Mouse (Mus musculus): ENCODE data around the gene Jarid2. TPM values are rescaled to one million over a fixed set of nuclear protein-coding genes. Genes with fewer than 3 reads are reported as not detected.

The Jarid2 gene
- polyA plus RNA-seq, 1 experiment = 35.9 TPM

DNA sequence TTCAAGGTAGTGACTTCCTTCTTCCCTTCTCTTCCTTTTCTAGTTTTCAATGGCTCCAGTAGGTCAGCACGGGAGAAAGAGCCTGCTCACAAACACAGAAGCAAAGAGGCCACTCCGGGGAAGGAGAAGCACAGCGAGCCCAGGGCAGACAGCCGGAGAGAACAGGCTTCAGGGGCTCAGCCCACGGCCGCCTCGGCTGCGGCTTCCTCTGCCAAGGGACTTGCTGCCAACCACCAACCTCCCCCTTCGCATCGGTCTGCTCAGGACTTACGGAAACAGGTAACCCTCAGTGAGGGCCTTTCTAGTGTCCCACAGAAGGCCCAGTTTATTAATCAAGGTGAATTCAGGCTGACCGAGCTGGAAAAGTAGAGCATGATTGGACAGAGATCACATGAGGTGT, 166.9 kb downstream of the Jarid2 start:
- no peaks in the 10 kb centered on the region for H3K27me3 ChIP-seq (ENCODE audit: control insufficient read depth, insufficient read depth, low read length)
- WGBS = 18% methylated on average over 12 of the region's 12 CpGs
- peak; percentile 47 to 50 for DNase-seq
- TF ChIP-seq POLR2A (IDR thresholded peaks at IDR 0.05; ENCODE audit: borderline replicate concordance, insufficient read depth, low read length) (no peak), CTCF (IDR thresholded peaks at IDR 0.05; ENCODE audit: borderline replicate concordance, insufficient read depth, low read depth, low read length) (no peak)
- no peak overlapping the region for H3K4me3 ChIP-seq (replicated peaks; ENCODE audit: insufficient read depth, low read depth, low read length)
- H3K27ac ChIP-seq (ENCODE audit: insufficient read depth, low read length) = no peak overlapping the region
- H3K4me1 ChIP-seq (ENCODE audit: control insufficient read depth, insufficient read depth, low read length) = peaks cover 14% of the 10 kb centered on the region; the same call in 1 of the 2 replicates

DNA sequence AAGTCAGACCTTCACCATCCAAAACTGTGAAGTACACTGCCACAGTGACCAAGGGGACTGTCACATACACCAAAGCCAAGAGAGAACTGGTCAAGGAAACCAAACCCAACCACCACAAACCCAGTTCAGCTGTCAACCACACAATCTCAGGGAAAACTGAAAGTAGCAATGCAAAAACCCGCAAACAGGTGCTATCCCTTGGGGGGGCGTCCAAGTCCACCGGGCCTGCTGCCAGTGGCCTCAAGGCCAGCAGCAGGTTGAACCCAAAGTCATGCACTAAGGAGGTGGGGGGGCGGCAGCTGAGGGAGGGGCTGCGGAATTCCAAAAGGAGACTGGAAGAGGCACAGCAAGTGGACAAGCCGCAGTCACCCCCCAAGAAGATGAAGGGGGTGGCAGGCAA, 173.0 kb downstream of the Jarid2 start:
- Histone ChIP-seq H3K4me3 (replicated peaks; ENCODE audit: insufficient read depth, low read depth, low read length) (no peak overlapping the region), H3K27ac (ENCODE audit: insufficient read depth, low read length) (no peak overlapping the region), H3K4me1 (ENCODE audit: control insufficient read depth, insufficient read depth, low read length) (peaks cover 46% of the 10 kb centered on the region), H3K27me3 (ENCODE audit: control insufficient read depth, insufficient read depth, low read length) (no peaks in the 10 kb centered on the region)
- TF ChIP-seq POLR2A (IDR thresholded peaks at IDR 0.05; ENCODE audit: borderline replicate concordance, insufficient read depth, low read length) (no peak), CTCF (IDR thresholded peaks at IDR 0.05; ENCODE audit: borderline replicate concordance, insufficient read depth, low read depth, low read length) (no peak)
- WGBS = 40% methylated on average over 6 of the region's 6 CpGs
- peak in 1 of 2 experiments; percentile 47 for DNase-seq

DNA sequence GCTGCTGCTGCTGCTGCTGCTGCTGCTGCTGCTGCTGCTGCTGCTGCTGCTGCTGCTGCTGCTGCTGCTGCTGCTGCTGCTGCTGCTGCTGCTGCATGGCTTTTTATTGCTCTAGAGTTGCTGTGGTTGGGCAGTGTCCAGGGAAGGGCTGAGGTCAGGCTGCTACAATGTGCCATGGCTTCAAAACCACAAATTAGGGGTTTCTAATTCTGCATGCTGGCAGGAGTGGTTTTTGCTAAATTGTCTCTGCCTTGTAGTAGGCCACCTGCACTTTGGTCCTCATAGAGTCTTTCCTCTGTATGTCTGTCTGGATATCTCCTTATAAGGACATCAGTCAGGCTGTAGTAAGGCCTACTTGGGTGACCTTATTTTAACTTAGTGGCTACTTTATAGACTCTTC, 174.1 kb downstream of the Jarid2 start:
- Histone ChIP-seq H3K4me1 (ENCODE audit: control insufficient read depth, insufficient read depth, low read length) (peaks cover 57% of the 10 kb centered on the region), H3K27ac (ENCODE audit: insufficient read depth, low read length) (no peak overlapping the region), H3K27me3 (ENCODE audit: control insufficient read depth, insufficient read depth, low read length) (no peaks in the 10 kb centered on the region), H3K4me3 (replicated peaks; ENCODE audit: insufficient read depth, low read depth, low read length) (no peak overlapping the region)
- DNase-seq = no peak
- no peak for TF ChIP-seq CTCF (IDR thresholded peaks at IDR 0.05; ENCODE audit: borderline replicate concordance, insufficient read depth, low read depth, low read length)
- no peak for TF ChIP-seq POLR2A (IDR thresholded peaks at IDR 0.05; ENCODE audit: borderline replicate concordance, insufficient read depth, low read length)

DNA sequence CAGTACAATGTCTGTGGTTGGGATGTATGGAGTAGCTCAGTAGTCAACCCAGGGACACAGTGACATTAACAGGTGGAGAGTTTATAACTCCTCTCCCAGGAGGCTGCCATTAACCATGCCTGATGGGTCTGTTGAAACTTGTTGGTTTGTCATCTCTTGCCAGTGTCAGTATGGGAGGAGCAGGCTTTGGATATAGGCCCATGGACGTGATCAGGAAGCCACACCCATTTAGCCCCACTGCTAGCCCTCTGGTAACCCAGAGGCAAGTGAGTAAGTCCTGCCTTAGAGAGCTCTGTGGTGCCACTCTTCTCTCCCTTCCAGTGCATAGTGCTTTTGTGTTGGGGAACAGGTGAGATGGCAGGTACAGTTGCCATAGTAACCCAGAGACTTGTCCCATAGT, 175.0 kb downstream of the Jarid2 start:
- 24% methylated on average over 1 of the region's 1 CpGs for WGBS
- H3K4me3 ChIP-seq (replicated peaks; ENCODE audit: insufficient read depth, low read depth, low read length) = no peak overlapping the region
- TF ChIP-seq POLR2A (IDR thresholded peaks at IDR 0.05; ENCODE audit: borderline replicate concordance, insufficient read depth, low read length) (no peak), CTCF (IDR thresholded peaks at IDR 0.05; ENCODE audit: borderline replicate concordance, insufficient read depth, low read depth, low read length) (no peak)

DNA sequence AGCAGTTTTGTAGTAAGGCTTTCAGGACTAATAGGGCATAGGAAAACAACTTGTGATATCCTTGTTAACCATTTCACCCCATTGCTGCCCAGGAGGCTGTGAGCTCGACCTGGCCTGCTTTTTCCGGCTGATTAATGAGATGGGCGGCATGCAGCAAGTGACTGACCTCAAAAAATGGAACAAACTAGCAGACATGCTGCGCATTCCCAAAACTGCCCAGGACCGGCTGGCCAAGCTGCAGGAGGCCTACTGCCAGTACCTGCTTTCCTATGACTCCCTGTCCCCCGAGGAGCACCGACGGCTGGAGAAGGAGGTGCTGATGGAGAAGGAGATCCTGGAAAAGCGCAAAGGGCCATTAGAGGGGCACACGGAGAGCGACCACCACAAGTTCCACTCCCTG, 176.9 kb downstream of the Jarid2 start:
- 11% methylated on average over 11 of the region's 11 CpGs for WGBS
- peak; percentile 83 to 90 for DNase-seq
- Histone ChIP-seq H3K4me3 (replicated peaks; ENCODE audit: insufficient read depth, low read depth, low read length) (no peak overlapping the region), H3K27ac (ENCODE audit: insufficient read depth, low read length) (peak overlapping the region; percentile 72; the same call in 1 of the 2 replicates), H3K27me3 (ENCODE audit: control insufficient read depth, insufficient read depth, low read length) (no peaks in the 10 kb centered on the region), H3K4me1 (ENCODE audit: control insufficient read depth, insufficient read depth, low read length) (peaks cover 55% of the 10 kb centered on the region)
- no peak for TF ChIP-seq POLR2A (IDR thresholded peaks at IDR 0.05; ENCODE audit: borderline replicate concordance, insufficient read depth, low read length)
- no peak for TF ChIP-seq CTCF (IDR thresholded peaks at IDR 0.05; ENCODE audit: borderline replicate concordance, insufficient read depth, low read depth, low read length)

More for the DNA sequence above, 175.0 kb downstream of the Jarid2 start:
- DNase-seq = no peak
- Histone ChIP-seq H3K4me1 (ENCODE audit: control insufficient read depth, insufficient read depth, low read length) (peaks cover 61% of the 10 kb centered on the region), H3K27me3 (ENCODE audit: control insufficient read depth, insufficient read depth, low read length) (no peaks in the 10 kb centered on the region), H3K27ac (ENCODE audit: insufficient read depth, low read length) (no peak overlapping the region)

DNA sequence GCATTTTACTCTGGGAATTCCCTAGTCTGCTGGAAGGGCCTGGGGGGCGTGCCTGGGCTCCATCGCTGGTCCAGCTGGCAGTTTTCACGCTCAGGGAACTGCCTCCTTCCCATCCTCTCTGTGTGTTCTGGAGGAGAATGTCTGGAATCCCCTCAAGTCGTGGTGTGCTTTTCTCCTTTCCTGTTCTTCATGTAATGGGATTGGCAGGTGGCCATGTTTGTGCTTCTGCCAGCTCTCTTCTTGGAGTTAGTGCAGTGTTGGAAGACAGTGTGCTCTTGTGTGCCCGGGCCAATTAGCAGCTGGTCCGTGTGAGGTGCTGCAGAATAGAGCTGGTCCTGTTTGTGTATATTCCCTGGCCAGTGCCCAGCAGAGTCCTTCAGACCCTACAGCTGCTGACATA, 178.4 kb downstream of the Jarid2 start:
- no peak overlapping the region for H3K27ac ChIP-seq (ENCODE audit: insufficient read depth, low read length)
- under 1% methylated on average over 6 of the region's 6 CpGs for WGBS
- TF ChIP-seq CTCF (IDR thresholded peaks at IDR 0.05; ENCODE audit: borderline replicate concordance, insufficient read depth, low read depth, low read length) = no peak
- no peak for TF ChIP-seq POLR2A (IDR thresholded peaks at IDR 0.05; ENCODE audit: borderline replicate concordance, insufficient read depth, low read length)

DNA sequence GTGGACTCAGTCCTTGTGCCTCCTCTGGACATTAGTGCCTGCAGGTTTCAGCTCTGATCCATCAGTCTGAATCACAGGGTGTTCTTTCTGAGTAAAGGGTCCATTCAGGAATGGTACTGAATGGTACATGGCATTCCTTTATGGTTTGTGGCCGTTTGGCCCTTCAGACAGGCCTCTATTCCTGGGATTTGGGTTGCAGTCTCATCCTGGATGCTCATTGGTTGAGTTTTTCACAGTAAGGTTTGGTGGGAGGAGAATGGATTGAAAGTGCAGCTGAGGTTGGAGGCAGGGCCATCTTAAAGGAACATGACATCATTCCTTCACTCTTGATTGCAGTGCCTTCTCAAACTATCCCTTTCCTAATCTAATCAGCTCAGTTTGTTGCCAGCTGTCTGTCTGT, 179.5 kb downstream of the Jarid2 start:
- 66% methylated on average over 1 of the region's 1 CpGs for WGBS
- peaks cover 58% of the 10 kb centered on the region for H3K4me1 ChIP-seq (ENCODE audit: control insufficient read depth, insufficient read depth, low read length)
- TF ChIP-seq POLR2A (IDR thresholded peaks at IDR 0.05; ENCODE audit: borderline replicate concordance, insufficient read depth, low read length) (no peak), CTCF (IDR thresholded peaks at IDR 0.05; ENCODE audit: borderline replicate concordance, insufficient read depth, low read depth, low read length) (no peak)
- H3K27ac ChIP-seq (ENCODE audit: insufficient read depth, low read length) = no peak overlapping the region
- no peak for DNase-seq
- no peaks in the 10 kb centered on the region for H3K27me3 ChIP-seq (ENCODE audit: control insufficient read depth, insufficient read depth, low read length)
- H3K4me3 ChIP-seq (replicated peaks; ENCODE audit: insufficient read depth, low read depth, low read length) = no peak overlapping the region

More for the DNA sequence above, 178.4 kb downstream of the Jarid2 start:
- no peaks in the 10 kb centered on the region for H3K27me3 ChIP-seq (ENCODE audit: control insufficient read depth, insufficient read depth, low read length)
- DNase-seq = peak; percentile 87 to 90
- no peak overlapping the region for H3K4me3 ChIP-seq (replicated peaks; ENCODE audit: insufficient read depth, low read depth, low read length)
- peaks cover 52% of the 10 kb centered on the region for H3K4me1 ChIP-seq (ENCODE audit: control insufficient read depth, insufficient read depth, low read length)

DNA sequence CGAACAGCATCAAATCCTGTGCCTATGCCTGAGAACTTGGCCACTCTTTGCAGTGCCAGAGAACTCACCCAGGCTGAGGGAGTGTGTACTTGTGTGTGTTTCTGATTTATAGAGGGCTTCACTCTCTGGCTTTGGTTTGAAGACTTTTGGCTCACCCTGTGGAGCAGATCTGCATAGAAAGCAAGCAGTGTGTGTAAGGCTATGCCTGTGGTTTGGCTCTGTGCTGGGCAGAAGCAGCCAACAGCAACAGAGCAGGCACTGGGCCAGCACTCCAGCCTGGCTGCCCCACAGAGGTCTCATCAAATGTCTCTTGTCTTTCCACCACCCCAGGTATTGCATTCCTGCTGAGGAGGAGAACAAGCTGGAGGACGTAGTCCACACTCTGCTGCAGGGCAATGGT, 183.6 kb downstream of the Jarid2 start:
- Histone ChIP-seq H3K4me1 (ENCODE audit: control insufficient read depth, insufficient read depth, low read length) (peaks cover 30% of the 10 kb centered on the region), H3K27ac (ENCODE audit: insufficient read depth, low read length) (no peak overlapping the region), H3K4me3 (replicated peaks; ENCODE audit: insufficient read depth, low read depth, low read length) (no peak overlapping the region), H3K27me3 (ENCODE audit: control insufficient read depth, insufficient read depth, low read length) (no peaks in the 10 kb centered on the region)
- peak; percentile 74 to 78 for DNase-seq
- TF ChIP-seq CTCF (IDR thresholded peaks at IDR 0.05; ENCODE audit: borderline replicate concordance, insufficient read depth, low read depth, low read length) = no peak
- no peak for TF ChIP-seq POLR2A (IDR thresholded peaks at IDR 0.05; ENCODE audit: borderline replicate concordance, insufficient read depth, low read length)
- 15% methylated on average over 2 of the region's 2 CpGs for whole genome bisulfite sequencing

Measured in cerebellum, adult 2 months (tissue).